Mouse (Mus musculus): Measurements from ENCODE around the gene Becn1.

GRCm38 (mm10) chr11:101255826-101256775, 46.0 kb downstream of the Becn1 start:
- TF ChIP-seq POLR2A (IDR thresholded peaks at IDR 0.05; ENCODE audit: borderline replicate concordance, extremely low read depth, insufficient read depth, insufficient read length, poor library complexity, severe bottlenecking) (no peak), CTCF (IDR thresholded peaks at IDR 0.05; ENCODE audit: borderline replicate concordance, extremely low read depth, insufficient read depth, insufficient read length) (no peak)

All from brain, embryonic 14.5 days (tissue).